Mouse (Mus musculus): ENCODE data around the gene 9530077C05Rik. TPM values are rescaled to one million over a fixed set of nuclear protein-coding genes. Genes with fewer than 3 reads are reported as not detected.

9530077C05Rik gene
- polyA plus RNA-seq, 2 experiments = 1.1 to 1.5 TPM

DNA sequence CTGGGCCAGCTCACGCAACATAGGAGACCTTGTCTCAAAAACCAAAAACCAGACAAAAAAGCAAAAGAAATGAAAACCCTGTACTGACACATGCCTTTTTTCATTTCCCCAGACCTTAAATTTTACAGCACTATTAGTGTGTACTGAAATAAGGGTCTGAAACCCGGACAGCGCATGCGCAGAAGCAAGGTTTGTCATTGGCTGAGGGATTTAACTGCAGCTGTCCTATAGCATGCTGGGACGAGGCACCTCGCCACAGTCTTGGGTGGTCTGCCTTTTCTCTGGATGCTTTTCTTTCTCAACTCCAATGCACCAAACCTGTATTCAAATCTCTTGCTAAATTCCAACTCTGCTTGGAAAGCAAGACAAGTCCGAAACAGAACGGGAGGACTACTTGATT lies 67.6 kb downstream of the 9530077C05Rik start:
- Histone ChIP-seq H3K9ac (replicated peaks) (no peak overlapping the region), H3K36me3 (replicated peaks; ENCODE audit: control insufficient read depth, insufficient read depth, low read depth) (no peaks in the 10 kb centered on the region), H3K4me3 (ENCODE audit: insufficient read depth in 1 of 2, low read depth in 2 of 2, low read length in 2 of 2) (no peak overlapping the region), H3K4me2 (ENCODE audit: low read depth) (no peak overlapping the region), H3K4me1 (replicated peaks; ENCODE audit: control insufficient read depth in 2 of 2, insufficient read depth in 2 of 2, low read length in 1 of 2) (peaks cover 2 to 7% of the 10 kb centered on the region in 2 experiments; a peak in 2 of 4 replicates), H3K27ac (no peak overlapping the region), H3K9me3 (ENCODE audit: control insufficient read depth, low read length) (no peaks in the 10 kb centered on the region), H3K27me3 (ENCODE audit: control insufficient read depth, insufficient read depth, low read length) (no peaks in the 10 kb centered on the region)
- DNase-seq (ENCODE audit: low read depth in 3 of 3, low spot score in 3 of 3) (no peak), ATAC-seq (ENCODE audit: insufficient read depth) (no peak)
- 82% methylated on average over 8 of the region's 8 CpGs for WGBS (ENCODE audit: insufficient replicate concordance)
- no peak for TF ChIP-seq CTCF (IDR thresholded peaks at IDR 0.05; ENCODE audit: low read depth)
- TF ChIP-seq EP300 (IDR thresholded peaks at IDR 0.05; ENCODE audit: low read depth) = no peak

DNA sequence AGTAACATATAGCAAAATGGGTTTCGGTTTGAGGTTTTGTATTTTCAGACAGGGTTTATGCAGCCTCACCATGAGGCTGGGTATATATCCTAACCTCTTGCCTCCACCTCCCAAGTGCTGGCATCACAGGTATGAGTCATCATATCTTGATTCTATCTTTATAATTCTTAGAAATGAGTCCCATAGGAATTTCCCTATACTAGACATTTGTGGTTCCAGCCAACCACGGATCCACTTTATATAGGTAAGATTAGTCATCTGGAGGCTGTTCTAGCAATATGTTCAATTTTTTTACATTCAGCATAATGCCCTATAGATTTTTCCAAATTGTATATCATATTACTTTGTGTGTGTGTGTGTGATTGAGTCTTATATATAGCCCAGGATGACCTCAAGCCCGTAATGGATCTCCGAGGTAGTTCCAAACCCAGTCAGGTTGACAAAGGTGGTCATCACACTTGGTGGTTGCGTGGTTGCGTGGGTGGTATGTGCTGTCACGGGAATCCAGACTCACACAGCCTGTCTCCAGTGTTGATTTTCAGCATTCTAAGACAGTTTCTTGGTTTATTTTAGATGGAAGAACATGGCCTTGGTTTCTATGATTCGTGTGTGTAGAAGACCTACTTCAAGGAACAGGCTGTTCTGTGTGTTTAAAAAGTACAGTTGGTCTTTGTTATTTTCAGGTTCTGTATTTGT lies 72.7 kb downstream of the 9530077C05Rik start:
- TF ChIP-seq CTCF (IDR thresholded peaks at IDR 0.05; ENCODE audit: low read depth) (no peak), EP300 (IDR thresholded peaks at IDR 0.05; ENCODE audit: low read depth) (no peak)
- WGBS (ENCODE audit: insufficient replicate concordance) = 76% methylated on average over 8 of the region's 8 CpGs
- Histone ChIP-seq H3K9me3 (ENCODE audit: control insufficient read depth, low read length) (no peaks in the 10 kb centered on the region), H3K4me1 (replicated peaks; ENCODE audit: control insufficient read depth in 2 of 2, insufficient read depth in 2 of 2, low read length in 1 of 2) (no peaks in the 10 kb centered on the region; a peak in 1 of 4 replicates), H3K4me3 (ENCODE audit: insufficient read depth in 1 of 2, low read depth in 2 of 2, low read length in 2 of 2) (no peak overlapping the region), H3K27ac (no peak overlapping the region), H3K4me2 (ENCODE audit: low read depth) (no peak overlapping the region), H3K36me3 (replicated peaks; ENCODE audit: control insufficient read depth, insufficient read depth, low read depth) (no peaks in the 10 kb centered on the region), H3K27me3 (ENCODE audit: control insufficient read depth, insufficient read depth, low read length) (no peaks in the 10 kb centered on the region), H3K9ac (replicated peaks) (no peak overlapping the region)
- ATAC-seq (ENCODE audit: insufficient read depth) (no peak), DNase-seq (ENCODE audit: low read depth in 3 of 3, low spot score in 3 of 3) (no peak)

- no peaks in the 10 kb centered on the region for H3K9me3 ChIP-seq (ENCODE audit: control insufficient read depth, low read length)
- no peaks in the 10 kb centered on the region for H3K36me3 ChIP-seq (replicated peaks; ENCODE audit: control insufficient read depth, insufficient read depth, low read depth)
- no peak for ATAC-seq (ENCODE audit: insufficient read depth)
- WGBS (ENCODE audit: insufficient replicate concordance) = 56% methylated on average over 12 of the region's 12 CpGs
- H3K4me2 ChIP-seq (ENCODE audit: low read depth) = no peak overlapping the region
- H3K4me3 ChIP-seq (ENCODE audit: insufficient read depth in 1 of 2, low read depth in 2 of 2, low read length in 2 of 2) = no peak overlapping the region
- DNase-seq (ENCODE audit: low read depth in 3 of 3, low spot score in 3 of 3) = no peak
- no peaks in the 10 kb centered on the region for H3K27me3 ChIP-seq (ENCODE audit: control insufficient read depth, insufficient read depth, low read length)
- H3K4me1 ChIP-seq (replicated peaks; ENCODE audit: control insufficient read depth in 2 of 2, insufficient read depth in 2 of 2, low read length in 1 of 2) = no peaks in the 10 kb centered on the region; a peak in 1 of 4 replicates
- no peak overlapping the region for H3K9ac ChIP-seq (replicated peaks)
- TF ChIP-seq EP300 (IDR thresholded peaks at IDR 0.05; ENCODE audit: low read depth) (no peak), CTCF (IDR thresholded peaks at IDR 0.05; ENCODE audit: low read depth) (no peak)
- H3K27ac ChIP-seq = no peak overlapping the region
Observed at GRCm38 (mm10) chr9:22484562-22485308, 73.4 kb downstream of the 9530077C05Rik start.

- no peaks in the 10 kb centered on the region for H3K27me3 ChIP-seq (ENCODE audit: control insufficient read depth, insufficient read depth, low read length)
- no peak for ATAC-seq (ENCODE audit: insufficient read depth)
- TF ChIP-seq EP300 (IDR thresholded peaks at IDR 0.05; ENCODE audit: low read depth) (no peak), CTCF (IDR thresholded peaks at IDR 0.05; ENCODE audit: low read depth) (no peak)
- no peak for DNase-seq (ENCODE audit: low read depth in 3 of 3, low spot score in 3 of 3)
- H3K4me1 ChIP-seq (replicated peaks; ENCODE audit: control insufficient read depth in 2 of 2, insufficient read depth in 2 of 2, low read length in 1 of 2) = no peaks in the 10 kb centered on the region; a peak in 1 of 4 replicates
- no peak overlapping the region for H3K27ac ChIP-seq
- H3K4me3 ChIP-seq (ENCODE audit: insufficient read depth in 1 of 2, low read depth in 2 of 2, low read length in 2 of 2) = no peak overlapping the region
- no peaks in the 10 kb centered on the region for H3K9me3 ChIP-seq (ENCODE audit: control insufficient read depth, low read length)
- H3K36me3 ChIP-seq (replicated peaks; ENCODE audit: control insufficient read depth, insufficient read depth, low read depth) = no peaks in the 10 kb centered on the region
- WGBS (ENCODE audit: insufficient replicate concordance) = 70% methylated on average over 7 of the region's 7 CpGs
- no peak overlapping the region for H3K9ac ChIP-seq (replicated peaks)
- H3K4me2 ChIP-seq (ENCODE audit: low read depth) = no peak overlapping the region
Observed at GRCm38 (mm10) chr9:22486211-22486610, 74.9 kb downstream of the 9530077C05Rik start.

DNA sequence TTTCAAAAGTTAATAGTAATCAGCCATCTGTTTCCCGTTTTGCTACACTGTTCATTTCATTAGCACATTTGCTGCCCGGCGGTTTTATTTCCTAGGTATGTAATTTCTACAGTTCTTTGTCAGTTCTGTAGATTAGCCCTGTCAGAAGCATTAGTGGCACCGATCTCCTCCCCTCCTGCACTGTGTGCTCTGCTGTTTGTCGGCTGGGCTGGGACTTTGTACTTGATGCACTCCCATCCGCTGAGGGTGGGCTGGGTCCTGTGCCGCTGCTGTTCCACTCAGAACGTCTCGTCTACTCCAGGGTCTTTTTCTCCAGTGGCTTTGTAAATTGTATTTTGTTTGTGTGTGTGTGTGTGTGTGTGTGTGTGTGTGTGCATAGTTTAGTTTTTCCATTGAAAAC lies 77.7 kb downstream of the 9530077C05Rik start:
- no peak for DNase-seq (ENCODE audit: low read depth in 3 of 3, low spot score in 3 of 3)

More for the DNA sequence above, 77.7 kb downstream of the 9530077C05Rik start:
- WGBS (ENCODE audit: insufficient replicate concordance) = 72% methylated on average over 9 of the region's 9 CpGs
- H3K9ac ChIP-seq (replicated peaks) = no peak overlapping the region
- TF ChIP-seq CTCF (IDR thresholded peaks at IDR 0.05; ENCODE audit: low read depth) = no peak
- TF ChIP-seq EP300 (IDR thresholded peaks at IDR 0.05; ENCODE audit: low read depth) = no peak
- no peaks in the 10 kb centered on the region for H3K36me3 ChIP-seq (replicated peaks; ENCODE audit: control insufficient read depth, insufficient read depth, low read depth)
- H3K4me3 ChIP-seq (ENCODE audit: insufficient read depth in 1 of 2, low read depth in 2 of 2, low read length in 2 of 2) = no peak overlapping the region
- no peaks in the 10 kb centered on the region; a peak in 1 of 4 replicates for H3K4me1 ChIP-seq (replicated peaks; ENCODE audit: control insufficient read depth in 2 of 2, insufficient read depth in 2 of 2, low read length in 1 of 2)
- H3K9me3 ChIP-seq (ENCODE audit: control insufficient read depth, low read length) = no peaks in the 10 kb centered on the region
- ATAC-seq (ENCODE audit: insufficient read depth) = no peak
- no peak overlapping the region for H3K4me2 ChIP-seq (ENCODE audit: low read depth)
- no peak overlapping the region for H3K27ac ChIP-seq
- no peaks in the 10 kb centered on the region for H3K27me3 ChIP-seq (ENCODE audit: control insufficient read depth, insufficient read depth, low read length)

Other genes with a start within 250 kb of the 9530077C05Rik start
- not detected in 2 replicates for gene Zfp872, start 223.4 kb upstream of the 9530077C05Rik start, polyA plus RNA-seq (2012; rRNA removed)
- gene Zfp872, start 223.4 kb upstream of the 9530077C05Rik start, polyA plus RNA-seq (2014; fragmentation: Nextera tagmentation; extraction: Ambion mirVana) = not detected in 2 replicates
- 2.8 and 4.7 TPM in 2 replicates for gene Zfp809, start 185.8 kb upstream of the 9530077C05Rik start, polyA plus RNA-seq (2012; rRNA removed)
- gene Zfp809, start 185.8 kb upstream of the 9530077C05Rik start, polyA plus RNA-seq (2014; fragmentation: Nextera tagmentation; extraction: Ambion mirVana) = 6.0 and 6.5 TPM in 2 replicates
- 0.35 and 0.63 TPM in 2 replicates for gene Zfp599, start 151.6 kb upstream of the 9530077C05Rik start, polyA plus RNA-seq (2012; rRNA removed)
- gene Zfp599, start 151.6 kb upstream of the 9530077C05Rik start, polyA plus RNA-seq (2014; fragmentation: Nextera tagmentation; extraction: Ambion mirVana) = 1.5 and 1.9 TPM in 2 replicates
- gene Zfp810, start 103.9 kb upstream of the 9530077C05Rik start, polyA plus RNA-seq (2012; rRNA removed) = 1.5 and 2.2 TPM in 2 replicates
- gene Zfp810, start 103.9 kb upstream of the 9530077C05Rik start, polyA plus RNA-seq (2014; fragmentation: Nextera tagmentation; extraction: Ambion mirVana) = 1.9 and 2.0 TPM in 2 replicates
- 13.8 and 20.1 TPM in 2 replicates for gene Anln, start 22.3 kb upstream of the 9530077C05Rik start, polyA plus RNA-seq (2012; rRNA removed)
- gene Anln, start 22.3 kb upstream of the 9530077C05Rik start, polyA plus RNA-seq (2014; fragmentation: Nextera tagmentation; extraction: Ambion mirVana) = 27.0 and 31.2 TPM in 2 replicates
- not detected in 2 replicates for gene Gm17545, start 42.8 kb downstream of the 9530077C05Rik start, polyA plus RNA-seq (2012; rRNA removed)
- not detected in 2 replicates for gene Gm17545, start 42.8 kb downstream of the 9530077C05Rik start, polyA plus RNA-seq (2014; fragmentation: Nextera tagmentation; extraction: Ambion mirVana)
- gene Rp9, start 58.2 kb downstream of the 9530077C05Rik start, polyA plus RNA-seq (2012; rRNA removed) = 15.8 and 32.5 TPM in 2 replicates
- 34.1 and 37.2 TPM in 2 replicates for gene Rp9, start 58.2 kb downstream of the 9530077C05Rik start, polyA plus RNA-seq (2014; fragmentation: Nextera tagmentation; extraction: Ambion mirVana)
- gene Bbs9, start 64.2 kb downstream of the 9530077C05Rik start, polyA plus RNA-seq (2012; rRNA removed) = 2.2 and 2.6 TPM in 2 replicates
- 2.3 and 3.0 TPM in 2 replicates for gene Bbs9, start 64.2 kb downstream of the 9530077C05Rik start, polyA plus RNA-seq (2014; fragmentation: Nextera tagmentation; extraction: Ambion mirVana)

Measured in liver, embryonic 14.5 days (tissue).